Mouse (Mus musculus) gastrocnemius, postnatal 14 days (tissue): Measurements from ENCODE around the gene Prim1. TPM values are rescaled to one million over a fixed set of nuclear protein-coding genes. Genes with fewer than 3 reads are reported as not detected.
"Not testable (repeated sequence)": the region's sequence is repeated elsewhere in the genome, so short reads cannot be mapped to it uniquely, and the experiment has no call there.

Source experiments
- DNase-seq: peaks from one replicate; pipeline ENCODE4 v3.0.0; 2021; ENCODE audit warnings: mixed read lengths
- intact Hi-C: fragments of 180-260 bp; cut with DNase I; formaldehyde crosslinking; loops from one replicate; pipeline ENCODE4 v1.15.1; 2025; ENCODE audit warnings: low total_unique reads
- total RNA-seq, 2 experiments: library from RNA; stranded (reverse); gene quantifications; 2 replicates each; pipeline ENCODE4 v1.2.3; 2021

The Prim1 gene
- total RNA-seq, 2 experiments from 2014 or later, result 2.1 to 2.7 TPM

DNA sequence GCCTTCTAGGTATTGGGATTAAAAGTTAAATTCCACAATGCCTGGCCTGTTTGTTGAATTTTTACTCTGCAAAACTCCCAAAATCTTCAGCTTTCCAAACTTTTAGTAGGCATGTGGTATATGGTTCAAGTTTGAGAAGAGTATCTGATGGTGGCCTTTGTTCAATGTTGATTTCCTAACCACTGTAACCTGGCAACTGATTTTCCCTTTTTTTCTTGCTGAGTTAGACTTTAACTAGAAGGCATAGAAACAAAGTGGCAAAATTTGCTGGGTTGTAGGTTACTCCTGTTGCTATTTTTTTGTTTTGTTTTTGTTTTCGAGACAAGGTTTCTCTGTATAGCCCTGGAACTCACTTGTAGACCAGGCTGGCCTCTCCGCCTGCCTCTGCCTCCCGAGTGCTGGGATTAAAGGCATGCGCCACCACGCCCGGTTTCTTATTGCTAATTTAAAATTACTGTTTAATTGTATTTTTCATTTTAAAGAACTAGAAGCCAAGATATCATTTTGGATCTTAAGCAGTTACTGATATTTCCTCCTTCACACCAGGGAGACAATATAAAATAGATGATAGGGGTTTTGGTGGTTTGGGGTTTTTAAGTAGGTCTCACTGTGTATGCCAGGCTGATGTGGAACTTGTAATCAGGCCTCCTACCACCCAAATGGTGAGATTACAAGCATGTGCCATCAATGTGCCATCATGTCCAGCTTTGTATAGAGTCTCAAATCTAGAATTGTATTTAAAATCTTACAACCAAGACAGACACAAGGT lies 47.4 kb downstream of the Prim1 start:
- DNase-seq, result no peak
- intact Hi-C loops, result no loop called here

DNA sequence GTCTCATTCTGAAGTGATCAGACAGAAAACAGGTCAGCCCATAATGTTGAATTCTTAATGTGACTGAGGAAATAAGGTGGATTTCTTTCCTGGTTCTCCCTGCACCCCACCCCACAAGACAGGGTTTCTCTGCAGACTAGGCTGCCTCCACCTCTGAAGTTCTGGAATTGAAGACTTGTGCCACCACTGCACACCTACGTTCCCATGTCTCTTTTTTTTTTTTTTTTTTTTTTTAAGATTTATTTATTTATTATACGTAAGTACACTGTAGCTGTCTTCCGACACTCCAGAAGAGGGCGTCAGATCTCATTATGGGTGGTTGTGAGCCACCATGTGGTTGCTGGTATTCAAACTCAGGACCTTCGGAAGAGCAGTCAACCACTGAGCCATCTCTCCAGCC lies 51.1 kb downstream of the Prim1 start:
- DNase-seq, result no peak
- intact Hi-C loops, result no loop called here

DNA sequence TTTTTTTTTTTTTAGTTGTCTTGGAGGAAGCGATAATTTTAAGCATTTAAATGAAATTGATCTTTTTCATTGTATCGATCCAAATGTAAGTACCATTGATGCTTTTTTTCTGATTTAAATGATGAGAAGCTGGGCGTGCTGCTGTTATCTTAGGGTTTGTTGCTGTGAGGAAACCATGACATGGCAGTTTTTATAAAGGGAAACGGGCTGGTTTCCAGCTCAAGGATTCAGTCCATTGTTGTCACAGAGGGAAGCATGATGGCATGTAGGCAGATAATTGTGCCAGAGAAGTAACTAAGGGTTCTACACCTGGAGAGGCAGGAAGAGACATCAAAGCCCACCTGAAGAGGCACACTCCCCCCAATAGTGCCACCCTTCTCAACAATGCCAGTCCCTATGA lies 54.2 kb downstream of the Prim1 start:
- intact Hi-C loops, result no loop called here
- DNase-seq, result no peak

DNA sequence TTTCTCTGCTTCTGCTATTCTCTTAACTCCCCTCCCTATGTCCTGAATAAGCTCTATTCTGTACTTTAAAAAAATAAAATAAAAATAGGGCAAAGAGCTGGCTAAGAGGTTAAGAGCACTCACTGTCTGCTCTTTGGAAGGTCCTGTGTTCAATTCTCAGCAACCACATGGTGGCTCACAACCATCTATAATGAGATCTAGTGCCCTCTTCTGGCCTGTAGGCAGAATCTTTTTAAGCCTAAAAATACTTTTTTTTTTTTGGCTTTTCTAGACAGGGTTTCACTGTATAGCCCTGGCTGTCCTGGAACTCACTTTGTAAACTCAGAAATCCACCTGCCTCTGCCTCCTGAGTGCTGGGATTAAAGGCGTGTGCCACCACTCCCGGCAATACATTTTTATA lies 55.5 kb downstream of the Prim1 start:
- DNase-seq, intact Hi-C loops: not testable (repeated sequence)

DNA sequence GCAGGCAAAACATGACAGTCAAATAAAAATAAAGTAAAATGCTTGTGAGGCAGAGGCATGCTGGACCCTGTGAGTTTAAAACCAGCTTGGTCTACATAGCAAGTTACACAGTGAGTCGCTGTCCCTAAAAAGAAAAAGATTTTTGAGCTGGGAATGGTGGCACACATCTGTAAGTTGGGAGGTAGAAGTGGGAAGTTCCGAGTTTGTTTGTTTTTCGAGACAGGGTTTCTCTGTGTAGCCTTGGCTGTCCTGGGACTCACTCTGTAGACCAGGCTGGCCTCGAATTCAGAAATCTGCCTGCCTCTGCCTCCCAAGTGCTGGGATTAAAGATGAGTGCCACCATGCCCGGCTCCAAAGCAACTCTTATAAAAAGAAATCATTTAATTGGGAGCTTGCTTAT lies 63.3 kb downstream of the Prim1 start:
- DNase-seq, intact Hi-C loops: not testable (repeated sequence)

Other genes starting within 250 kb of the Prim1 start
- under 1 TPM in 1 of 2 experiments, not detected in 1; 0.24 TPM for gene Rdh9, start 238.8 kb upstream of the Prim1 start, total RNA-seq
- gene Rdh16, start 214.0 kb upstream of the Prim1 start, total RNA-seq, result not detected
- not detected for gene Rdh19, start 165.2 kb upstream of the Prim1 start, total RNA-seq
- not detected for gene Rdh16f2, start 148.7 kb upstream of the Prim1 start, total RNA-seq
- not detected for gene Rdh7, start 126.4 kb upstream of the Prim1 start, total RNA-seq
- not detected for gene Sdr9c7, start 116.7 kb upstream of the Prim1 start, total RNA-seq
- not detected for gene Hsd17b6, start 7.6 kb upstream of the Prim1 start, total RNA-seq
- gene Naca, start 20.4 kb downstream of the Prim1 start, total RNA-seq, result 100 to 1,000 TPM; 402 to 437 TPM
- gene Ptges3, start 43.8 kb downstream of the Prim1 start, total RNA-seq, result 10 to 100 TPM; 54.4 to 60.8 TPM
- 1,000 to 10,000 TPM; 3,648 to 4,448 TPM for gene Atp5b, start 68.1 kb downstream of the Prim1 start, total RNA-seq
- 10 to 100 TPM; 15.2 to 15.6 TPM for gene Baz2a, start 76.4 kb downstream of the Prim1 start, total RNA-seq
- gene Rbms2, start 165.1 kb downstream of the Prim1 start, total RNA-seq, result 10 to 100 TPM; 55.2 to 57.9 TPM
- gene Gls2, start 179.3 kb downstream of the Prim1 start, total RNA-seq, result 1 to 10 TPM in 1 of 2 experiments, under 1 TPM in 1; 0.88 to 1.1 TPM
- 10 to 100 TPM; 39.3 to 40.6 TPM for gene Spryd4, start 196.6 kb downstream of the Prim1 start, total RNA-seq
- not detected for gene Mip, start 210.7 kb downstream of the Prim1 start, total RNA-seq
- gene Timeless, start 216.9 kb downstream of the Prim1 start, total RNA-seq, result 1 to 10 TPM; 3.9 to 5.1 TPM
- gene Apon, start 238.9 kb downstream of the Prim1 start, total RNA-seq, result not detected